Mouse (Mus musculus): ENCODE data around the gene Pkig.
"Not testable (repeated sequence)": the region's sequence is repeated elsewhere in the genome, so short reads cannot be mapped to it uniquely, and the experiment has no call there.

Pkig gene

DNA sequence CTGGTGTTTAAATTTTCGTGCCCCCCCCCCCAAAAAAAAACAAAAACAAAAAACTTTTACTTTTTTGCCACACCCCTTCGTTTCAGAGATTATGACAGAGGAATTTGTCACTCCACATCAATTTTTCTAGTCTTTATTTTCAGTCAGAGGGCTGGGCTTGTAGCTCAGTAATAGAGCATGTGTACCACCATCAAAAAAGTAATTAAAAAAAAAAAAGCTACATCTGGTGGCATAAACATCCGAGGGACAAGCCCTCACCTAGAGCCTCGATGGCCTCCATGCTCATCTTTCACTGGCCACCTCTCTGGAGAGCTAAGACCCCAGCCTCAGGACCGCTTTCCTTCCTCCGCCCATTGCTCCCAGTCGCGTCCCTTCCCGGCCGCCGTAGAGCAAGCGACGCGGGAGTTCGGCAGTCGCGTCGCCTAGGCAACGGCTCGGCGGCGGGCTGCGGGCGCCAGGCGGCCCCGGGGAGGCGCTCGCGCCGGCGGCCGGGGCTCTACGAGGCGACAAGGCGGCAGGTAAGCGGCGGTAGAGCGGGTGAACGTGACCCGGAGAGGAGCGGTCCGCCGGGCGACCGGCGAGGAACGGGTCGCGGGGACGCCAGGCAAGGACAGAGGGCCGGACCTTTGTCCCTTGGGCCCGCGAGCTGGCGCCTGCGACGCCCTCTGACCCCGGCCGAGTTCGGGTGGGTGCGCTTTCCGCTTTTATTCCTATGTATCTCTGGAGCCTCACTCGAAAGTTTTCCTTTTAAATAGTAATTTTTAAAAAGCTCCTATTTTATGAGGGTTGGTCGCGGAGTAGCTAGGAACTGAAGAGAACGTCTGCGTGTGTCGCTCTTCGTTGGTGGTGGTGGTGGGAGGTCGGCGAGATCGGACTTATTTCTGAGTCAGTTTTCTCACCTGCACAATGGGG is at the start of gene Pkig:
Gene Pkig, plus strand, starts transcription at position 412 of the 912 bp plus-strand sequence.
- DNase-seq = peak; percentile 82

DNA sequence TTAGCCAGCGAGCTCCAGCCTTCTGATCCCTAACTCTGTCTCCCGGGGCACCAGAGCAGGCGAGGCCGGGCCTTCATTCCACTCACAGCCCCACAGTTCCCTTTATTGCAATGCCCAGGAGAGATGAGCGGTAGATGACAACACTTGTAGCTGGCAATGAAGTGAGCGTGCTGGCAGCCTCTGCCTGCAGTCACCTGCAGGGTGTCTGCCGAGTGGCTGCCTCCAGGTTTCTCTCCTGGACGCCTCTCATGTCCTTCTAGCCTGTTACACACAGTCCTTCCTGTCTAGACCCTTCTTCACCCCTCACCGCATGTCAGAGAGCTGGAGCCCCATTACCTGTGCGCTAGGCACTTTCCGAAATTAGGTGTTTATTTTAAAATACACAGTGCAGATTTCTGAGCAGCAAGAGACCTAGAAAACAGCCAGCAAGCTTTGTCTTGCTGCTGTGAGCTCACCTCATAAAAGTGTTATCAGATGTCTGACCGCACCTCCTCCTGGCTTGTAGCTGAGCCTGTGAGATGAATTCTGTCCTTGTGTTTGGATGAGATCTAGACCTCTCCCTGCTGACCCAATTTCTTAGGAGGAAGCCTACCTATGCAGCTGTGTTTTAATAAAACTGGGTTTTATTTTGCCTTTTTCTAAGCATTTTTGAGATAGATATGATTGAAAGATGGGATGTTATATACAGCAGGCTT is 48.8 kb upstream of the Pkig start:
- DNase-seq = peak; percentile 34

GRCm38 (mm10) chr2:163611176-163611575 is 47.0 kb upstream of the Pkig start:
- DNase-seq = no peak

GRCm38 (mm10) chr2:163613206-163613605 is 45.0 kb upstream of the Pkig start:
- DNase-seq = no peak

DNA sequence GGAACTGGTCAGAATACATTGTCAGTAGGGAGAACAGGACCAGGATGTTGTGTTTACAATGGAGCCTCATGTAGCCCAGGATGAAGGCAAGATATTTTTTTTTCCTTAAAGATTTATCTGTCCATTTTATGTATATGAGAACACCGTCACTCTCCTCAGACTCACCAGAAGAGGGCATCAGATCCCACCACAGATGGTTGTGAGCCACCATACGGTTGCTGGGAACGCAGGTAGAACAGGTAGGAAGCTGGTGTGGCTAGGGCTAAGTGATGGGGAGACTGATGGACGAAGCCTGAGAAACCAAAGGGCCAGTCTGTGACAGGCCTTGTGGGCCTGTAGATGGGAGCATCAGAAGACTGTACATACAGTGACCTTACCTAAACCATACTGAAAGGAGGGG is 44.2 kb upstream of the Pkig start:
- no peak for DNase-seq

- DNase-seq = no peak
Observed at GRCm38 (mm10) chr2:163615401-163615800, 42.8 kb upstream of the Pkig start.

DNA sequence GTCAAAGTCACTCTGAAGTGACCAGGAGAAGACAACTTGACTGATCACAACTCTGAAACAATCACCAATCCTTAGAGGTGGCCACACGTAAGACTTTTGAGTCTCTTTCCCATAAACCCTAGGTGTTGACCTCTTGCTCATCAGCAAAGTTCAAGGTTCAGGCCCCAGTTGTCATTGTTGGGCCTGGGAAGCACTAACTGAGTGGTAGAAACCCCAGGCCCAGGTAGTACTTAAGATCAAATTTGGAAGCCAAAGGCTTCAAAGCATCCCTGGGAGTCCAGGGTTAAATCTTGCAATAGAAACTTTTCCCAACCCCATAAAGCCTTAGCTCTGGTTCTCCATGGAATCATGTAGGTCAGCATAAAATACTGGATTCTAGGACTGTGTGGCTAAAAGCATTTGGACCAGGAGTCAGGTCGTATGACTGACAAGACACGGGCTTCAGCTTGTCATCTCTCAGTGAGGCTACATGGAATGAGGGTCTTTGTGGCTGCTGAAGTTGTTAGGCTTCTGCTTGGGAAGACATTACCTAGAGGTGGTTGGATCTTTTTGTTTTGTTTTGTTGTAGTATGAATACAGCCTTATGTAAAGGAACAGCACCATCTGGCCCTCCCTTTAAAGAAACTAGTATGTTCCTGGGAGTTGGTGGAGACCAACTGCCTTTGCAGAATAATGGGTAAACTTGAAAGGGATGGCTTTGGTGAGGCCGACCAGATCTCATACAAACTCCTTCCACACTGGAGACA is 42.1 kb upstream of the Pkig start:
- no peak for DNase-seq

DNA sequence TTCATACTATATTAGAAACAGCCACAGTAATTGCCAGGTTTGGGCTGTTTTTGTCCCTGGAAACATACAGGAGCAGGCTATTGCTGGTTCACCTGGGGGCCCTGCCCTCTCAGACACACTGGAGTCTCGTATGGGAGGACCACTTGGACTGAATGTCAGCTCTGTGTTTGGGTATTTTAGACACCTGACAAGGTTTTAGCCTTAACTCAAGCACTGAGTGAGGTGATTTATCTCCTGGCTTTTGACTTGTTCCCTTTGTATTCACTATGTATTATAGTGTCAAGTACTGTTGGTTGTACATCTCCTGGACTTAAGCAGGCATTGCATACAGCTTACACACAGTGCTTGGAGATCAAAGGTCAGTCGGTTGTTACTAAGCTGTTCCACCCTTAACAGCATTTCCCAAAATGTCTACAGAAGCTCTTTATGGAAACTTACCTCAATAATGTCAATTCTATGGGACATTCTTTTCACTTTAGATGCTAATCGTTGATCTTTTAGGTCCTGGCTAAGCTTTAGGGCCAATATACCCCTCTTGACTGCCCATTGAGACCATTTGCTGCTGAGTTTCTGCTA is 41.4 kb upstream of the Pkig start:
- no peak for DNase-seq

- DNase-seq = no peak
Observed at GRCm38 (mm10) chr2:163617232-163617863, 40.8 kb upstream of the Pkig start.

- no peak for DNase-seq
Observed at GRCm38 (mm10) chr2:163617874-163618273, 40.3 kb upstream of the Pkig start.

DNA sequence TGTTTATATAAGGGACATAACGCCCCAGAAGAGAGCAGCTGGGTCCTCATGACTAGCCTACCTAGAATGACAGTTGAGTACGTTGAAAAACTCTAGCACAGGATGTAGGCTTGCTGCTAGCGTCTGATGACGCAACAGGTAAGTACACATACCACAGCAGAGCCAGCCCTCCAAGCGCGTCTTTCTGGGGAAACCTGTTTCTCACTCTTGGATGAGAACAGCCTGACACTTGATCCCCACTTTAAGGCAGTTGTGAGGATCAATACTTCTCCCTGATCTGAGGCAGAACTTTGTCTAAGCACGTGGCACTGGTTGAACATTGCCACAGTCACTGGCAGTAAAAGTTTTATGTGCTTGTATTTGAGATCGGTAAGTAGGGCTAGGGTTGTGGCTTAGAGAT is 37.7 kb upstream of the Pkig start:
- DNase-seq = no peak

- DNase-seq = not testable (repeated sequence)
Observed at GRCm38 (mm10) chr2:163621401-163621800, 36.8 kb upstream of the Pkig start.

- DNase-seq = no peak
Observed at GRCm38 (mm10) chr2:163631223-163631622, 27.0 kb upstream of the Pkig start.

GRCm38 (mm10) chr2:163631715-163632114 is 26.5 kb upstream of the Pkig start:
- no peak for DNase-seq

DNA sequence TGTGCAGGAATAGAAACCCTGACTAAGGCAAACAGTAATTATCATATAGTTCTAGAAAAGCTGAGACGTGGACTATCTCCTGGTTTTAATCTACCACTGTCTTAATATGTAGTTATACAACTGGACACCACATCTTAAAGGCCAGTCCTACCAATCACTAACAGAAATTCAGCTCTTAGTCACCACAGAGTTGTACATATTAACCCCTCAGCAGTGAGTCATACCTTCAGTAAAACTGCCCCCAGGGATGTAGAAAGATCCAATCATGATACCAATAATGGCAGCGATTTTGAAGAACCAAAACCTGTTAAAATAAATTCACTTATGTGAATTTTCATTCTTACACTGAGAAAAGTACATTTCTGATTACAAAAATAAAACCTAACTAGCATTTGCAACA is 24.0 kb upstream of the Pkig start:
- DNase-seq = no peak

DNA sequence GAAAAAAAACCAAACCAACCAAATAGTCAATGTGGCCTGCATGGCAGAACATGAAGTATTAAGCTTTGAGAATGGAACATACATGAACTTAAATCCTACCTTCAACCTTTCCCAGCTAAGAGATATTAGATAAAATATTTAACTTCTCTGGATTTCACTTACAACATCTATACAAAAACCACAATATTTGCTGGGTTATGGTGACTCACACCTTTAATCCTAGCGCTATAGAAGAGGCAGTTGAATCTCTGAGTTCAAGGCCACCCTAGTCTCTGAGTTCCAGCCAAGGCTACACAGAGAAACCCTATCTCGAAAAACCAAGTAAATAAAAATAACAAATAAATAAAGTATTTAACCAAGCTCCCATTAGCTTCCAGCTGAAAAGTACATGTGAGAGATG is 22.1 kb upstream of the Pkig start:
- DNase-seq = no peak

- DNase-seq = no peak
Observed at GRCm38 (mm10) chr2:163637655-163638266, 20.4 kb upstream of the Pkig start.

- DNase-seq = no peak
Observed at GRCm38 (mm10) chr2:163640493-163640892, 17.7 kb upstream of the Pkig start.

- no peak for DNase-seq
Observed at GRCm38 (mm10) chr2:163641681-163642080, 16.5 kb upstream of the Pkig start.

DNA sequence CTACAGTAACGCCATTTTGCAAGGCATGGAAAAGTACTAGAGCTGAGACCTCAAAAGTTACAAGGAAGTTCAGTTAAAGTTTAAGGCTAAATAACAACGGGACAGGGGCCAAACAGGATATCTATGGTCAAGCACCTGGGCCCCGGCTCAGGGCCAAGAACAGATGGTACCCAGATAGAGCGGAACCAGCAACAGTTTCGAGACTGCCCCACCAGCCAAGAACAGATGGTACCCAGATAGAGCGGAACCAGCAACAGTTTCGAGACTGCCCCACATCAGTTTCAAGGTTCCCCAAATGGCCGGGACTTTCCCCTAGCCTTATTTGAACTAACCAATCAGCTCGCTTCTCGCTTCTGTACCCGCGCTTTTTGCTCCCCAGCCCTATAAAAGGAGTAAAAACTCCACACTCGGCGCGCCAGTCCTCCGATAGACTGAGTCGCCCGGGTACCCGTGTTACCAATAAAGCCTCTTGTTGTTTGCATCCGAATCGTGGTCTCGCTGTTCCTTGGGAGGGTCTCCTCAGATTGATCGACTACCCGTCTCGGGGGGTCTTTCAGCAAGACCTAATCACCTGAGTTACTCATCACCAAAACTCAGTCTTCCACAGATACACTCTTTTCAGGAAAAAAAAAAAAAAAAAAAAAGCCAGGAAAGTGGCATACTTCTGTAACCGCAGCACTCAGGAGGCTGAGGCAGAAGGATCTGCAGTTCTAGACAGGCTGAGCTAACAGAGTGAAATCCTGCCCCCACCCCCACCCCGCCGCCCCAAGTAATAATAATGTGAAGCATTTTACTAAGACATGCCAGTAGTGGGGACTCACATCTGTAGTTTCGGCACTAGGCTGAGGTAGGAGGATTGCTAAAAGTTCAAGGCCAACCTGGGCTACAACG is 15.3 kb upstream of the Pkig start:
- DNase-seq = peak; percentile 57

GRCm38 (mm10) chr2:163643576-163643971 is 14.6 kb upstream of the Pkig start:
- no peak for DNase-seq
